Mouse (Mus musculus): ENCODE measurements around the gene Agl.

DNA sequence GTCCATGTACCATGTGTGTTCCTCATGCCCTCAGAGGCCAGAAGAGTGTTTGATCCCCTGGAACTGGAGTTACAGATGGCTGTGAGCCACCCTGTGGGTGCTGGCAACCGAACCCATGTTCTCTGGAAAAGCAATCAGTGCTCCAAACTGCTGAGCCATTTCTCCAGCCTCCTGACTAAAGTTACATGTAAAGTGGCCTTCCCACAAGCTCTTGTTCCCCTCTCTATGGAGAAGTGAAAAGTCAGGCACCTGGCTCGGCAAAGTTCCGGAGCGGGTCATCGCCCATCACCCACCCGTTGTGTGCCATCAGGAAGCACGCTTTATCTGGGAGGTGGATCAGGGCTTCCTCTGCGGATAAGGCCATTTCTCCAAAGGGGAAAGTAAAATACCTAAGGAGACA, 23.2 kb downstream of the Agl start:
- TF ChIP-seq CTCF (IDR thresholded peaks at IDR 0.05; ENCODE audit: control insufficient read depth, insufficient read depth, insufficient read length) (no peak), MAX (IDR thresholded peaks at IDR 0.05) (no peak), MYOD1 (IDR thresholded peaks at IDR 0.05; ENCODE audit: control insufficient read depth, insufficient read length, low read depth) (no peak)
